Mouse (Mus musculus): Measurements from ENCODE around the gene Cpn1. TPM values are rescaled to one million over a fixed set of nuclear protein-coding genes. Genes with fewer than 3 reads are reported as not detected.

Cpn1 gene
- total and polyA plus RNA-seq, 3 experiments: 0.27 to 0.33 TPM; not detected in 1

- no peak for TF ChIP-seq TCF12 (IDR thresholded peaks at IDR 0.05; ENCODE audit: low read depth, low read length)
- no peak for TF ChIP-seq GATA1 (IDR thresholded peaks at IDR 0.05; ENCODE audit: low read depth, low read length)
Observed at GRCm38 (mm10) chr19:43917406-43917691, 69.0 kb downstream of the Cpn1 start (continued).

GRCm38 (mm10) chr19:43916586-43917405 lies 69.6 kb downstream of the Cpn1 start:
- TF ChIP-seq E2F4 (IDR thresholded peaks at IDR 0.05; ENCODE audit: borderline replicate concordance, low read depth, low read length) (no peak), KAT2A (conservative IDR thresholded peaks at IDR 0.05; ENCODE audit: low read depth, low read length) (no peak), ZMIZ1 (IDR thresholded peaks at IDR 0.05; ENCODE audit: low read depth, low read length) (no peak), POLR2AphosphoS5 (IDR thresholded peaks at IDR 0.05; ENCODE audit: borderline replicate concordance, low read depth, low read length) (no peak), HCFC1 (IDR thresholded peaks at IDR 0.05; ENCODE audit: low read depth, low read length) (no peak), CHD2 (IDR thresholded peaks at IDR 0.05; ENCODE audit: low read length) (no peak)
- H3K27ac ChIP-seq (ENCODE audit: control insufficient read depth, low read depth, low read length): no peak overlapping the region
- no peaks in the 10 kb centered on the region for H3K36me3 ChIP-seq (ENCODE audit: control insufficient read depth in 1 of 2, insufficient read depth in 2 of 2, low read length in 2 of 2)
- DNase-seq (ENCODE audit: low read depth, low spot score): no peak
- H3K9ac ChIP-seq (ENCODE audit: control insufficient read depth, low read depth, low read length, poor library complexity, severe bottlenecking): no peak overlapping the region
- H3K4me3 ChIP-seq (ENCODE audit: control insufficient read depth in 1 of 2, insufficient read depth in 1 of 2, low read depth in 2 of 2, low read length in 2 of 2): no peak overlapping the region
- no peaks in the 10 kb centered on the region for H3K79me2 ChIP-seq (ENCODE audit: control insufficient read depth, insufficient read depth, low read length, poor library complexity)
- H3K27me3 ChIP-seq (ENCODE audit: control insufficient read depth in 1 of 2, insufficient read depth in 2 of 2, low read length in 2 of 2): no peaks in the 10 kb centered on the region
- no peaks in the 10 kb centered on the region for H3K9me3 ChIP-seq (replicated peaks; ENCODE audit: insufficient read depth, low read length)
- 0 out of 4 replicates have a peak, but pooled peaks cover 0 to 2% of the 10 kb centered on the region in 2 experiments for H3K4me1 ChIP-seq (ENCODE audit: control insufficient read depth in 1 of 2, insufficient read depth in 2 of 2, low read length in 2 of 2)

- Histone ChIP-seq H3K4me3 (ENCODE audit: control insufficient read depth in 1 of 2, insufficient read depth in 1 of 2, low read depth in 2 of 2, low read length in 2 of 2) (no peak overlapping the region), H3K9me3 (replicated peaks; ENCODE audit: insufficient read depth, low read length) (no peaks in the 10 kb centered on the region), H3K79me2 (ENCODE audit: control insufficient read depth, insufficient read depth, low read length, poor library complexity) (no peaks in the 10 kb centered on the region), H3K36me3 (ENCODE audit: control insufficient read depth in 1 of 2, insufficient read depth in 2 of 2, low read length in 2 of 2) (no peaks in the 10 kb centered on the region), H3K9ac (ENCODE audit: control insufficient read depth, low read depth, low read length, poor library complexity, severe bottlenecking) (no peak overlapping the region), H3K27ac (ENCODE audit: control insufficient read depth, low read depth, low read length) (no peak overlapping the region), H3K27me3 (ENCODE audit: control insufficient read depth in 1 of 2, insufficient read depth in 2 of 2, low read length in 2 of 2) (no peaks in the 10 kb centered on the region), H3K4me1 (ENCODE audit: control insufficient read depth in 1 of 2, insufficient read depth in 2 of 2, low read length in 2 of 2) (no peaks in the 10 kb centered on the region)
- TF ChIP-seq CTCF (IDR thresholded peaks at IDR 0.05 in 2 of 3, conservative IDR thresholded peaks at IDR 0.05 in 1 of 3; ENCODE audit: control insufficient read depth in 1 of 3, insufficient read depth in 1 of 3, low read depth in 2 of 3, low read length in 3 of 3, poor library complexity in 1 of 3, severe bottlenecking in 1 of 3) (no peak), MYB (IDR thresholded peaks at IDR 0.05; ENCODE audit: low read depth, low read length) (no peak), NRF1 (IDR thresholded peaks at IDR 0.05; ENCODE audit: insufficient read depth, low read depth, low read length, poor library complexity, severe bottlenecking) (no peak), SIN3A (IDR thresholded peaks at IDR 0.05; ENCODE audit: low read length) (no peak), KAT2A (conservative IDR thresholded peaks at IDR 0.05; ENCODE audit: low read depth, low read length) (no peak), MAX (IDR thresholded peaks at IDR 0.05; ENCODE audit: low read length) (no peak), HCFC1 (IDR thresholded peaks at IDR 0.05; ENCODE audit: low read depth, low read length) (no peak), UBTF (IDR thresholded peaks at IDR 0.05; ENCODE audit: borderline replicate concordance, insufficient read depth, low read depth, low read length) (no peak), TCF12 (IDR thresholded peaks at IDR 0.05; ENCODE audit: low read depth, low read length) (no peak), JUND (IDR thresholded peaks at IDR 0.05; ENCODE audit: low read depth, low read length) (no peak), MEF2A (IDR thresholded peaks at IDR 0.05; ENCODE audit: extremely low read depth, insufficient replicate concordance, low read depth, low read length, poor library complexity, severe bottlenecking) (no peak), POLR2A (IDR thresholded peaks at IDR 0.05; ENCODE audit: control insufficient read depth in 1 of 2, insufficient read depth in 1 of 2, low read depth in 1 of 2, low read length in 2 of 2, poor library complexity in 1 of 2) (no peak), MAFK (IDR thresholded peaks at IDR 0.05; ENCODE audit: borderline replicate concordance, low read depth, low read length) (no peak), ZC3H11A (IDR thresholded peaks at IDR 0.05; ENCODE audit: low read depth, low read length) (no peak), USF2 (IDR thresholded peaks at IDR 0.05; ENCODE audit: borderline replicate concordance in 1 of 2, insufficient read depth in 1 of 2, low read depth in 1 of 2, low read length in 2 of 2) (no peak), MYC (IDR thresholded peaks at IDR 0.05; ENCODE audit: low read depth, low read length) (no peak), ETS1 (IDR thresholded peaks at IDR 0.05; ENCODE audit: low read depth, low read length) (no peak), ZNF384 (IDR thresholded peaks at IDR 0.05; ENCODE audit: low read depth, low read length) (no peak), MAZ (IDR thresholded peaks at IDR 0.05; ENCODE audit: low read depth, low read length) (no peak)
- no peak for DNase-seq (ENCODE audit: low read depth, low spot score)
Observed at GRCm38 (mm10) chr19:43915431-43915830, 70.9 kb downstream of the Cpn1 start.

Measured in MEL (cell line).